Mouse (Mus musculus): ENCODE data around the gene Erc2. TPM values are rescaled to one million over a fixed set of nuclear protein-coding genes. Genes with fewer than 3 reads are reported as not detected.

The Erc2 gene
- total and polyA plus RNA-seq, 2 experiments from 2014 or later = 0.11 to 1.7 TPM

DNA sequence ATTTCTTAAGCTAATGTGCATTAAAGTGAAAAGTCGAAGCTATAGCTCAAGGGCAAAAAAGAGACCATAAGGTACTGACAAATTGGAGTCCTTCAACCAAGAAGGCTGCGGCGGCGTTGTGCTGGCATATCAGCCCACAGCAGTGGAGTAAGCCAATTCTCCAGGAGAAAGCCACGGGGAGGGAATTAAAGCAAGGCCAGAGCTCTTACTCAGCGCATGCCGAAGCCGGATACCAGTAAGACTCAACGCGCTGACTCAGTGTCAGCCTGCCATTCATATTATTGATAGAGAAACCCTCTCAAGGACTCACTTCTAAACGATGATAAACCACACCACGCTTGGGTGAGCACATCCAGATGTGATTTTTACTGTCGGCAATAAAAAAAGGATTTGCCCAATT lies 20.1 kb upstream of the Erc2 start:
- Histone ChIP-seq H3K4me2 (ENCODE audit: low read depth, low read length) (no peak overlapping the region), H3K27me3 (ENCODE audit: control insufficient read depth, insufficient read depth, low read length) (no peaks in the 10 kb centered on the region), H3K4me1 (ENCODE audit: control insufficient read depth, insufficient read depth) (no peaks in the 10 kb centered on the region), H3K9ac (replicated peaks; ENCODE audit: low read depth, low read length) (no peak overlapping the region), H3K9me3 (replicated peaks; ENCODE audit: control insufficient read depth, low read length) (no peaks in the 10 kb centered on the region), H3K4me3 (ENCODE audit: low read depth, low read length) (no peak overlapping the region), H3K36me3 (replicated peaks; ENCODE audit: control insufficient read depth, insufficient read depth, low read length) (no peaks in the 10 kb centered on the region), H3K27ac (ENCODE audit: low read depth) (no peak overlapping the region)
- TF ChIP-seq EP300 (IDR thresholded peaks at IDR 0.05; ENCODE audit: low read depth) (no peak), CTCF (IDR thresholded peaks at IDR 0.05; ENCODE audit: low read depth) (no peak)
- ATAC-seq (ENCODE audit: insufficient read depth, low read depth) = no peak
- no peak for DNase-seq (ENCODE audit: low spot score)
- 60% methylated on average over 13 of the region's 13 CpGs for WGBS

GRCm38 (mm10) chr14:27607419-27607818 lies 14.8 kb upstream of the Erc2 start:
- no peak overlapping the region for H3K27ac ChIP-seq (ENCODE audit: low read depth)
- no peak overlapping the region for H3K4me2 ChIP-seq (ENCODE audit: low read depth, low read length)
- H3K27me3 ChIP-seq (ENCODE audit: control insufficient read depth, insufficient read depth, low read length) = no peaks in the 10 kb centered on the region
- H3K4me3 ChIP-seq (ENCODE audit: low read depth, low read length) = no peak overlapping the region
- no peak overlapping the region for H3K9ac ChIP-seq (replicated peaks; ENCODE audit: low read depth, low read length)
- H3K9me3 ChIP-seq (replicated peaks; ENCODE audit: control insufficient read depth, low read length) = no peaks in the 10 kb centered on the region
- WGBS = 66% methylated on average over 3 of the region's 3 CpGs
- ATAC-seq (ENCODE audit: insufficient read depth, low read depth) (no peak), DNase-seq (ENCODE audit: low spot score) (no peak)
- H3K36me3 ChIP-seq (replicated peaks; ENCODE audit: control insufficient read depth, insufficient read depth, low read length) = no peaks in the 10 kb centered on the region
- TF ChIP-seq EP300 (IDR thresholded peaks at IDR 0.05; ENCODE audit: low read depth) = no peak
- H3K4me1 ChIP-seq (ENCODE audit: control insufficient read depth, insufficient read depth) = no peaks in the 10 kb centered on the region

GRCm38 (mm10) chr14:27613766-27614165 lies 8.5 kb upstream of the Erc2 start:
- Histone ChIP-seq H3K4me1 (ENCODE audit: control insufficient read depth, insufficient read depth) (no peaks in the 10 kb centered on the region), H3K27ac (ENCODE audit: low read depth) (no peak overlapping the region), H3K27me3 (ENCODE audit: control insufficient read depth, insufficient read depth, low read length) (no peaks in the 10 kb centered on the region), H3K9me3 (replicated peaks; ENCODE audit: control insufficient read depth, low read length) (no peaks in the 10 kb centered on the region), H3K9ac (replicated peaks; ENCODE audit: low read depth, low read length) (no peak overlapping the region), H3K36me3 (replicated peaks; ENCODE audit: control insufficient read depth, insufficient read depth, low read length) (no peaks in the 10 kb centered on the region), H3K4me3 (ENCODE audit: low read depth, low read length) (no peak overlapping the region), H3K4me2 (ENCODE audit: low read depth, low read length) (no peak overlapping the region)
- ATAC-seq (ENCODE audit: insufficient read depth, low read depth) (no peak), DNase-seq (ENCODE audit: low spot score) (no peak)
- no peak for TF ChIP-seq EP300 (IDR thresholded peaks at IDR 0.05; ENCODE audit: low read depth)
- no peak for TF ChIP-seq CTCF (IDR thresholded peaks at IDR 0.05; ENCODE audit: low read depth)
- WGBS = 61% methylated on average over 5 of the region's 5 CpGs

- H3K27me3 ChIP-seq (ENCODE audit: control insufficient read depth, insufficient read depth, low read length) = 0 out of 2 replicates have a peak, but pooled peaks cover 4% of the 10 kb centered on the region
- no peak overlapping the region for H3K4me2 ChIP-seq (ENCODE audit: low read depth, low read length)
- no peak for ATAC-seq (ENCODE audit: insufficient read depth, low read depth)
- no peak overlapping the region for H3K9ac ChIP-seq (replicated peaks; ENCODE audit: low read depth, low read length)
- TF ChIP-seq CTCF (IDR thresholded peaks at IDR 0.05; ENCODE audit: low read depth) (no peak), EP300 (IDR thresholded peaks at IDR 0.05; ENCODE audit: low read depth) (no peak)
- H3K36me3 ChIP-seq (replicated peaks; ENCODE audit: control insufficient read depth, insufficient read depth, low read length) = no peaks in the 10 kb centered on the region
- H3K4me1 ChIP-seq (ENCODE audit: control insufficient read depth, insufficient read depth) = no peaks in the 10 kb centered on the region; the same call in 1 of the 2 replicates
- H3K27ac ChIP-seq (ENCODE audit: low read depth) = no peak overlapping the region
- WGBS = 70% methylated on average over 3 of the region's 3 CpGs
- DNase-seq (ENCODE audit: low spot score) = no peak
- no peaks in the 10 kb centered on the region for H3K9me3 ChIP-seq (replicated peaks; ENCODE audit: control insufficient read depth, low read length)
- H3K4me3 ChIP-seq (ENCODE audit: low read depth, low read length) = no peak overlapping the region
These were observed 4.9 kb upstream of the Erc2 start for GRCm38 (mm10) chr14:27617286-27617685.

- TF ChIP-seq EP300 (IDR thresholded peaks at IDR 0.05; ENCODE audit: low read depth) (no peak), CTCF (IDR thresholded peaks at IDR 0.05; ENCODE audit: low read depth) (no peak)
- DNase-seq (ENCODE audit: low spot score) (no peak), ATAC-seq (ENCODE audit: insufficient read depth, low read depth) (no peak)
- no peak overlapping the region for H3K9ac ChIP-seq (replicated peaks; ENCODE audit: low read depth, low read length)
- 41% methylated on average over 8 of the region's 8 CpGs for WGBS
- H3K9me3 ChIP-seq (replicated peaks; ENCODE audit: control insufficient read depth, low read length) = no peaks in the 10 kb centered on the region
- no peaks in the 10 kb centered on the region for H3K36me3 ChIP-seq (replicated peaks; ENCODE audit: control insufficient read depth, insufficient read depth, low read length)
- H3K4me3 ChIP-seq (ENCODE audit: low read depth, low read length) = no peak overlapping the region
- H3K4me2 ChIP-seq (ENCODE audit: low read depth, low read length) = peak overlapping the region; percentile 87
- no peaks in the 10 kb centered on the region; the same call in 1 of the 2 replicates for H3K4me1 ChIP-seq (ENCODE audit: control insufficient read depth, insufficient read depth)
- H3K27me3 ChIP-seq (ENCODE audit: control insufficient read depth, insufficient read depth, low read length) = peaks cover 9% of the 10 kb centered on the region; the same call in 1 of the 2 replicates
- no peak overlapping the region for H3K27ac ChIP-seq (ENCODE audit: low read depth)
These were observed 652 bp upstream of the Erc2 start for GRCm38 (mm10) chr14:27621576-27621975.

DNA sequence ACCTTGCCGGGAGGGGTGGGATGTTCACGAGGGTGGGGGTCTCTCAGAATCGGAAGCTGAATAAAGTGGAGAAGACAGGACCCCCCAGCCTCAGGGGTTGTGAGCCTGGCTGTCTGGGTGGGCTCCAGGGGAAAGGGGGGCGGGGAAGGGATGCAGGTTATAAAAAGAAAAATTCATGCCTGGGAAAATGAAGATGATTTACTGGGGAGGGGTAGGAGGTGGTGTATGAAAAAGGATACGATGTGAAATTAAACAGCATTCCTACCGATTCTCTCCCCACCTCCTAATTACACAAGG lies 643 bp downstream of the Erc2 start:
- Histone ChIP-seq H3K36me3 (replicated peaks; ENCODE audit: control insufficient read depth, insufficient read depth, low read length) (no peaks in the 10 kb centered on the region), H3K27me3 (ENCODE audit: control insufficient read depth, insufficient read depth, low read length) (peaks cover 9% of the 10 kb centered on the region; the same call in 1 of the 2 replicates), H3K4me3 (ENCODE audit: low read depth, low read length) (peak overlapping the region; percentile 66), H3K4me2 (ENCODE audit: low read depth, low read length) (peak overlapping the region; percentile 87), H3K9ac (replicated peaks; ENCODE audit: low read depth, low read length) (peak overlapping the region; percentile 55; the same call in 1 of the 2 replicates), H3K4me1 (ENCODE audit: control insufficient read depth, insufficient read depth) (no peaks in the 10 kb centered on the region; the same call in 1 of the 2 replicates), H3K9me3 (replicated peaks; ENCODE audit: control insufficient read depth, low read length) (no peaks in the 10 kb centered on the region), H3K27ac (ENCODE audit: low read depth) (no peak overlapping the region)
- no peak for ATAC-seq (ENCODE audit: insufficient read depth, low read depth)
- no peak for DNase-seq (ENCODE audit: low spot score)
- 2% methylated on average over 6 of the region's 6 CpGs for WGBS
- no peak for TF ChIP-seq CTCF (IDR thresholded peaks at IDR 0.05; ENCODE audit: low read depth)
- no peak for TF ChIP-seq EP300 (IDR thresholded peaks at IDR 0.05; ENCODE audit: low read depth)
